Mouse (Mus musculus) kidney, embryonic 14.5 days (tissue): Measurements from ENCODE around the gene Disp1. TPM values are rescaled to one million over a fixed set of nuclear protein-coding genes. Genes with fewer than 3 reads are reported as not detected.

ENCODE experiments used
- ATAC-seq: fragments of 200-750 bp; cut with Nextera tagmentation; 2 replicates; pipeline ENCODE4 v1.8.0; 2017; ENCODE audit warnings: moderate number of reproducible peaks, mild to moderate bottlenecking, moderate TSS enrichment, moderate library complexity; ENCODE audit not compliant: low FRiP score, low TSS enrichment
- H3K27ac ChIP-seq: fragments of 300-500 bp; sonication (generic); 2 replicates; pipeline ENCODE4 v1.5.1; 2014; ENCODE audit warnings: low read depth, mild to moderate bottlenecking, low read length, moderate library complexity, mixed read lengths
- H3K27me3 ChIP-seq: fragments of 300-500 bp; sonication (generic); 2 replicates; pipeline ENCODE4 v1.6.1; 2014; ENCODE audit warnings: mild to moderate bottlenecking, low read length; ENCODE audit not compliant: control insufficient read depth, insufficient read depth
- H3K36me3 ChIP-seq: fragments of 300-500 bp; sonication (generic); 2 replicates; pipeline ENCODE4 v1.6.1; 2014; ENCODE audit warnings: low read length, mixed read lengths; ENCODE audit not compliant: control insufficient read depth, insufficient read depth
- H3K4me1 ChIP-seq: fragments of 300-500 bp; sonication (generic); 2 replicates; pipeline ENCODE4 v1.6.1; 2014; ENCODE audit warnings: low read length, mixed read lengths; ENCODE audit not compliant: control insufficient read depth, insufficient read depth
- H3K4me2 ChIP-seq: fragments of 300-500 bp; sonication (generic); replicated peaks from 2 replicates; pipeline ENCODE4 v1.6.1; 2014; ENCODE audit warnings: low read depth, mild to moderate bottlenecking, low read length
- H3K4me3 ChIP-seq: fragments of 300-500 bp; sonication (generic); 2 replicates; pipeline ENCODE4 v1.5.1; 2014; ENCODE audit warnings: mild to moderate bottlenecking, low read length
- H3K9ac ChIP-seq: fragments of 300-500 bp; sonication (generic); 2 replicates; pipeline ENCODE4 v1.6.1; 2014; ENCODE audit warnings: low read depth, mild to moderate bottlenecking, low read length, moderate library complexity
- H3K9me3 ChIP-seq: fragments of 300-500 bp; sonication (generic); 2 replicates; pipeline ENCODE4 v1.6.1; 2016; ENCODE audit warnings: low read length; ENCODE audit not compliant: control insufficient read depth
- WGBS: fragments of 180-500 bp; shearing (Covaris S2); extraction: QIAGEN DNeasy Blood & Tissue Kit; methylation state at CpG from one replicate; pipeline ENCODE4 v1.1.7; 2014; 5-methylcytosine and 5-hydroxymethylcytosine counted together
- polyA plus RNA-seq: library from polyadenylated mRNA; unstranded; fragments of >200 nt; fragmentation: Nextera tagmentation; extraction: Ambion mirVana; gene quantifications from 2 replicates; pipeline ENCODE4 v1.2.1, GENCODE M21; 2014

Gene Disp1
- polyA plus RNA-seq, 1 experiment from 2014 or later = 16.9 TPM

DNA sequence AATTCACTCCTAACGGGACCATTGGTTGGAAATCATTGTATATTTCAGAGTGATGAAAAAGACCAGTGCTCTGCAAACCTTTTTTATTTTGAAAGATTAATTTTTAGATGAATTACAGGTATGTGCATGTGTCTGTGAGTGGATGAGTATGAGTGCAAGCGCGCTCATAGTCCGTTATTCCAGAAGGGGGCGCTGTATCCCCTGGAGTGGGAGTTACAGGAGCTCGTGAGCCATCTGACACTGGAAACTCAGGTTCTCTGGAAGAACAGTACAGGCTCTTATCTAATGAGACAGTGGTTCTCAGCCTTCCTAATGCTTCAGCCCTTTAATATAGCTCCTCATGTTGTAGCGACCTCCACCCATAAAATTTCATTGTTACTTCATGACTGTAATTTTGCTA is 22.0 kb upstream of the Disp1 start:
- WGBS = 76% methylated on average over 7 of the region's 7 CpGs
- Histone ChIP-seq H3K36me3 (no peaks in the 10 kb centered on the region), H3K4me3 (no peak overlapping the region), H3K9me3 (no peaks in the 10 kb centered on the region; the same call in 1 of the 2 replicates), H3K9ac (no peak overlapping the region), H3K4me2 (no peak overlapping the region), H3K27me3 (no peaks in the 10 kb centered on the region), H3K27ac (no peak overlapping the region), H3K4me1 (no peaks in the 10 kb centered on the region)
- ATAC-seq = no peak

DNA sequence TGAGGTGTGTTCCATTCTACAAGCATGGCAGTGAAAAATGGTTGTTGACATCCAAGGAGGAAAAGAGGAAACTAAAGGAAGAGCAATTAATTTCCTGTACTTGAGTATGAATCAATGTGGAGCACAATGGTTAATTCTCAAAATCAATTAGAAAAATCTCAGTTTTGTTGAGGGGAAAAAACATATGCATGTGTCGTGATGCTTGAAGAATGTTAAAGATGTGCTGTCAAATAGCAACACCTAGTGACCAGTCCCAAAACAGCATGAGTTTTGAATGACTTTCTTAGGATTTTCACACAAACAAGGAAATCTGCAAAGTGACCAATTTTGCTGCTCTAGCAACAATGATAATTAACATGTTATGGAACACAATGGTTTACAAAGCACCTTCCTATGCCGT is 16.6 kb upstream of the Disp1 start:
- WGBS = 28% methylated on average over 2 of the region's 2 CpGs
- no peak for ATAC-seq

DNA sequence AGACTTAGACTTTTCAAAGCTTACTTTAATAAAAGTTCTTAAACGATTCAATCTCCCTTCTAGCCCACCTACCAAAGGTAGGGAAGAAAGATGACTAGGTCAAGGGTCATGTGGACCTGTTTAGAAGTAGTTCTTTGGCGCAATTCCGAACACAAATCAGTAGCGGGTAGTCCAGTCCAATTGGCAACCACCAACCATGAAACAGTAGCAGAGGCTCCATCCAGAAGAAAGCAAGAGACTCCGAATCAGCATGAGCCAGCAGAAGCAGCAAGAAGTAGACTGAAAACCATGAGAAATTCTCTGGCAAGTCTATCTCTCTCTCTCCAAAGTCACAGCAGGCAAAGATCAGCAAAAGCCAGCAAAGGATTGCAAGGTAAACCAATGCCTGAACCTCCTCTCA is 15.1 kb upstream of the Disp1 start:
- H3K4me3 ChIP-seq = no peak overlapping the region
- no peaks in the 10 kb centered on the region for H3K9me3 ChIP-seq
- no peak overlapping the region for H3K27ac ChIP-seq
- H3K36me3 ChIP-seq = no peaks in the 10 kb centered on the region
- no peak overlapping the region for H3K9ac ChIP-seq
- WGBS = 91% methylated on average over 5 of the region's 5 CpGs
- H3K27me3 ChIP-seq = no peaks in the 10 kb centered on the region
- H3K4me1 ChIP-seq = peaks cover 4% of the 10 kb centered on the region; the same call in 1 of the 2 replicates
- no peak for ATAC-seq
- H3K4me2 ChIP-seq = no peak overlapping the region

More for the DNA sequence above, 16.6 kb upstream of the Disp1 start:
- Histone ChIP-seq H3K27ac (no peak overlapping the region), H3K27me3 (no peaks in the 10 kb centered on the region), H3K36me3 (no peaks in the 10 kb centered on the region), H3K4me1 (peaks cover 4% of the 10 kb centered on the region; the same call in 1 of the 2 replicates), H3K9me3 (no peaks in the 10 kb centered on the region), H3K9ac (no peak overlapping the region), H3K4me2 (no peak overlapping the region), H3K4me3 (no peak overlapping the region)

DNA sequence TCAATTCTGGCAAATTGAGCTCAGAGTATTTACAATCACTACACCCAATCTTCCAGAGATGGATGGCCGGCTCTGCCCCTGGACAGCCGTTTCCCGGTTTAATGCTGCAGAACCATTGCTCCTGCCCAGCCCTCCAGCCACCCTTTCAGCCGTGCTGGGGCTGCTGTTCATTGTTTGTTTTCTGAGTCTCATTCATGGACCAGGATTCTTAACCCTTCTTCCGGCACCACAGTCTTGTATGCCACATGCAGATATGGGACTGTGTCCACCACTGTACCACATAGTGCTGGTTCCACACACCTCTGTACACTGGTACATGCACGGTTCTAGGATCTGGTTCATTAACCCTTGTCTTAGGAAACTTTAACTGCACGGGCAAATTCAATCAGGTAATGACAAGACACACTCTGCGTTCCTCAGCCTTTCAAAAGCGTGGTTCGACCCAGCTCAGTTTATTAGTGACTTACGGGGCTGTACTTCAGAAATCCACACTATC is 12.4 kb upstream of the Disp1 start:
- H3K36me3 ChIP-seq = no peaks in the 10 kb centered on the region
- 30% methylated on average over 11 of the region's 11 CpGs for WGBS

DNA sequence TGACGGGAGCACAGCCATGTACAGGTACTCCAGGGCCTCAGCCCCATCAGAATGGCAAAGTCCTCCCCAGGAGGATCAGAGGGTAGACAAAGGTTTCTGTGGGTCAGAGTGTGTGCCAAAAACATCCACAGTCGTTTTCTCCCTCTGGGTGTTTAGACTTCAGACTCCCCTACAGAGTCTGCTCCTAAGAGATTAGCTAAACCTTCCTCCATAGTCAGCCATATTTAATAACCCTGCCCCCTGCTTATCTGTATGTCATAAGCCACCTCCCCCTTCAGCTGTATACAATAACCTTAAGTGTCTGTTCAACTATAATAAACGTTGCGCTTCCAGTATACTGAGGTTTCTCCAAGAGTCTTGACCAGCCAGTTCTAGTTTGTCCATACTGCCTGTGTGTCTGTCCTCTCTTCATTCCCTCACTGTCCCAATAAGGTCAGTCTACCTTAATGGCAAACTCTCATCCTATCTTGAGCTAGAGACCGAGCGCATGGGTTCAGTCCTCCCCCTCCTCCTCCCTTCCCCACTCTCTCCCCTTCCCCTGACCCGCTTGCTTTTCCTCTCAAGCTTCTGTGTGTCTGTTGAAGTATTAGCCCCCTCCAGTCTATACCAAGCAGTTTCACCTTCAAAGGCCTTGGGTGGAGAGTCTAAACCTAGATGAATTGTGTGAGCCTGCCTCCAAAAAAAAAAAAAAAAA is 11.8 kb upstream of the Disp1 start:
- Histone ChIP-seq H3K36me3 (no peaks in the 10 kb centered on the region), H3K27me3 (no peaks in the 10 kb centered on the region), H3K9me3 (no peaks in the 10 kb centered on the region), H3K9ac (no peak overlapping the region), H3K4me1 (peaks cover 12% of the 10 kb centered on the region), H3K27ac (no peak overlapping the region), H3K4me3 (no peak overlapping the region), H3K4me2 (no peak overlapping the region)
- WGBS = 57% methylated on average over 7 of the region's 7 CpGs
- peak; percentile 59 for ATAC-seq

More for the DNA sequence above, 12.4 kb upstream of the Disp1 start:
- Histone ChIP-seq H3K4me2 (no peak overlapping the region), H3K9me3 (no peaks in the 10 kb centered on the region), H3K4me3 (no peak overlapping the region), H3K27ac (no peak overlapping the region), H3K4me1 (peaks cover 9% of the 10 kb centered on the region), H3K9ac (no peak overlapping the region), H3K27me3 (no peaks in the 10 kb centered on the region)
- ATAC-seq = peak; percentile 71

DNA sequence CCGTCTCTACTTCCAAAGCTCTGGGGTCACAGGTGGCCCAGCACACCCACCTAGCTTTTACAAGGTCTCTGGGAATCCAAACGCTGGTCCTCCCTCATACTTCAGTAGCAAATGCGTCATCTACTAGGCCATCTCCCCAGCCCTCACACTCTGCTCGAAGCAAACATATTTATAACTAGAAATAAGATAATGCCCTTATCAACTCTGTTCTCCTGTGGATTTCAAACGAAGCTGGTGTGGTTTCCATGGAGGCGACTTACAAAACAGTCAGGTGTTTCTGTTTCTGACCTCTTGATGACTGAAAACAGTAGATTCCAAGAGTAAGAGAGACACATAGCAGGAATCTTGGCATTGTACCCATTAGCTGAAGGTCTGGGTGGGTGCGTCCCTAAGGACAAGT is 6.1 kb upstream of the Disp1 start:
- H3K4me1 ChIP-seq = peaks cover 8% of the 10 kb centered on the region; the same call in 1 of the 2 replicates
- H3K9ac ChIP-seq = no peak overlapping the region
- no peaks in the 10 kb centered on the region for H3K27me3 ChIP-seq
- no peak overlapping the region for H3K27ac ChIP-seq
- no peaks in the 10 kb centered on the region for H3K9me3 ChIP-seq
- no peak overlapping the region for H3K4me3 ChIP-seq
- 85% methylated on average over 7 of the region's 7 CpGs for WGBS
- ATAC-seq = no peak
- H3K36me3 ChIP-seq = no peaks in the 10 kb centered on the region
- H3K4me2 ChIP-seq = no peak overlapping the region

DNA sequence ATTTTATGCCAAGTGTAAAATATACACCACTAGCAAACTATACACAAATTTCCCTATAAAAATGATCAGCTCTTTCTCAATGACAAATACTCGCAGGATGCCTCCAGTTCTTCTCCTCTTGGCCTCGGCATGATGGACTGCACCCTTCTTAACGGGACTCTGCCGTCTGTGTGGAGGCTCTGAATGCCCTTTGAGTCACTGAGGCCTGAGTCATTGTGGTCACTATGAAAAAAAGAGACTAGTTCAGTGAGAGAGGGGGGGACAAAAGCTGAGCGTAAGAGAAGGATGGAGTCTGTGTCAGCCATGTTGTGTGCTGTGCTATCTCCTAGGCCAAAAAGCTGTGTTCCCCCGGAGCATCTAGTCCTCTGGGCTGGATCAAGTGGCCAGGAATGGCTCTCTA is 2.3 kb downstream of the Disp1 start:
- Histone ChIP-seq H3K9ac (no peak overlapping the region), H3K4me1 (0 out of 2 replicates have a peak, but pooled peaks cover 5% of the 10 kb centered on the region), H3K9me3 (no peaks in the 10 kb centered on the region), H3K27ac (no peak overlapping the region), H3K4me3 (no peak overlapping the region), H3K36me3 (no peaks in the 10 kb centered on the region), H3K4me2 (no peak overlapping the region), H3K27me3 (no peaks in the 10 kb centered on the region)
- no peak for ATAC-seq
- 87% methylated on average over 6 of the region's 6 CpGs for WGBS

DNA sequence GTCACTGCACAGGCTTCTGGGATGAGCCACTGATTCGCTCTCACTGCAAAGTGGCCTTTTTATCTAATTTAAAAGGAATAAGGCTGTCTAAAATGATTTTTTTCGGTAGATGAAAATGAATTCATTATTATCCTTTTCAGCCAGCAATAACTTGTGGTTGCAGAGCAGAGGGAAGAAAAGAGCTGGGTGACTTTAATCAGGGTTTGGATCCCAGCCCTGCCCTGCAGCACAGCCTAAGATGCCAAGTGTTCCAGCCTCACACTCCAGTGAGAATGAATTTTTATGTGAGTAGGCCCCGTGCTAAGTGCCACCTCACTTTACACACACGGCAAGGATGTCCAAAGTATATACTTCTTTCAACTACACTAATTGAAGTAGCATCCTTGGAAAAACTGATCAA is 4.6 kb downstream of the Disp1 start:
- no peak overlapping the region for H3K27ac ChIP-seq
- no peaks in the 10 kb centered on the region for H3K36me3 ChIP-seq
- H3K27me3 ChIP-seq = no peaks in the 10 kb centered on the region
- 0 out of 2 replicates have a peak, but pooled peaks cover 5% of the 10 kb centered on the region for H3K4me1 ChIP-seq
- H3K9me3 ChIP-seq = no peaks in the 10 kb centered on the region
- 69% methylated on average over 4 of the region's 4 CpGs for WGBS
- no peak for ATAC-seq
- no peak overlapping the region for H3K9ac ChIP-seq
- H3K4me3 ChIP-seq = no peak overlapping the region
- H3K4me2 ChIP-seq = no peak overlapping the region

DNA sequence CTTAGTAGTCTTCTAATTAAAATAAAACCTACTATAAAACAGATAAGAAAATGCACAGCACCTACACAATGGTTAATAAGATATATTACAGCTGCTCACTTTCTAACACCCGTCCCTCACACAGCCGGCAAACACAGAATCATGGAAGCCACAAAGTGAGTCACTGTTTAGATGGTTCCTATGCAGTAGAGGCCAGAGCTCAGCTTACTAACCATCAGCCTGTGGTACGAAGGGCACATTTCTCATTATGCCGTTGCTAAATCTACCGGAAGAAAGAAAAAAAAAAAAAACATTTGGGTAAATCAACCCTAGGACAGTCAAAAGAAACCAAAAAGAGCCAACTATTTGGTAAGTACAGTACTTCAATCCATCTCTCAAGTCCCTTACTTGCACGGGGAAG is 5.6 kb downstream of the Disp1 start:
- H3K27ac ChIP-seq = no peak overlapping the region
- no peaks in the 10 kb centered on the region for H3K9me3 ChIP-seq
- H3K4me1 ChIP-seq = 0 out of 2 replicates have a peak, but pooled peaks cover 5% of the 10 kb centered on the region
- H3K9ac ChIP-seq = no peak overlapping the region
- ATAC-seq = no peak
- no peaks in the 10 kb centered on the region for H3K36me3 ChIP-seq
- no peak overlapping the region for H3K4me3 ChIP-seq
- H3K4me2 ChIP-seq = no peak overlapping the region
- WGBS = 85% methylated on average over 6 of the region's 6 CpGs
- no peaks in the 10 kb centered on the region for H3K27me3 ChIP-seq
